Mouse (Mus musculus) adrenal gland, adult 2 months (tissue): ENCODE results near the gene Lsamp. TPM values are rescaled to one million over a fixed set of nuclear protein-coding genes. Genes with fewer than 3 reads are reported as not detected.

ENCODE experiments used
- DNase-seq: peaks from one replicate; pipeline ENCODE4 v3.0.0; 2021
- polyA plus RNA-seq: library from polyadenylated mRNA; depleted of rRNA; stranded (reverse); fragments of >200 nt; gene quantifications from 2 replicates; pipeline ENCODE4 v1.2.3, GENCODE M21; 2012
- total RNA-seq, 2 experiments: library from RNA; stranded (reverse); gene quantifications; 2 replicates each; pipeline ENCODE4 v1.2.3; 2021

Lsamp gene
- total and polyA plus RNA-seq, 3 experiments = 0.79 to 7.0 (median 4.6) TPM

DNA sequence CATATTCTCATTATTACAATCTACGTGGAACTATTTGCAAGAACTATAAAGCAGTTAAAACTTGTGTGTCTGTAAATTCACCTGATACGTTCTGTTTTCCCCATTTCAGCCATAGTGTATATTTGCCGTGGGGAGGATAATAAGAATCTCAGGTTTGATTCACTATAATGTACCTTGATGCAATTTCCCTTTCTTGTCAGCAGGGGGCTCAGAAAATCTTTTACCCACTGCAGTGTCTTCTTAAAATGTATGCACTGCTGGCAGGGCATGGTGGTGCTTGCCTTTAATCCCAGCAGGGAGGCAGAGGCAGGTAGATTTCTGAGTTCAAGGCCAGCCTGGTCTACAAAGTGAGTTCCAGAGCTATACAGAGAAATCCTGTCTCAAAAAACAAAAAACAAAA is 287.7 kb downstream of the Lsamp start:
- no peak for DNase-seq

DNA sequence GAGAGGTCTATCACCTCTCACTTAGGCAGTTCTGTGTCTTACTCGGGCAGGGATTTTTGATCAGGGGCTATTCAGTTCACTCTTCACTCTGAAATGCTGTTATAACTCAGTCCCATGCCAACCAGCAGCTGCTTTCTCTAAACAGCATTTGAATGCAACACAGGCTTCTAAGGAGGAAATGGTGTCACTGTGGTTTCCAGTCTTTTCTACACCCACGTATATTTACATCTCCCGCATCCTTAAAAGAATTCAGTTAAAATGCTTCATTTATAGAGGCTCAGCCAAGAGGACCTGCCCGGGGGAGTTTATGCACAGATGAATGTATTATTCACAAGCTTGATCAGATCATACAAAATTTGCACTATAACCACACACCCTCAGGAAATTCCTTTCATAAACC is 306.0 kb downstream of the Lsamp start:
- DNase-seq = no peak

- DNase-seq = no peak
Measured at GRCm38 (mm10) chr16:40294296-40294882, 310.2 kb downstream of the Lsamp start.

- DNase-seq = no peak
Measured at GRCm38 (mm10) chr16:40295240-40295639, 311.1 kb downstream of the Lsamp start.

DNA sequence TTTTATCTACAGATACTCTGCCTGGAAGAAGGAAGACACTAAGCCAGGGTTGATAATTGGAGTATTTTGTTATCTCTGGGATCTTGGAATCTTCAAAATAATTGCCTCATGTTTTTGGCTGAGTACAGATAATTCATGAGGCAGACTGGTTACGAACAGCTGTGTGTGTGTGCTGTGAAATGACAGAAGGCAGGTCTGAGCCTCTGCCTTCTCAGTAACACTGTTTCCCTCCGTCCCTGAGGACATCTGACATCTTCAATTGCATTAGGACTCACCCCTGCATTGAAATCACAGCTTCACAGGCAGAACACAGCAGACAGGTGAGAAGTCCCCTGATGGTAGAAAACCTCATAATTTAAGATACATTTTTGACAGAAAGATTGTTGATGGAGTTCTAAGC is 323.5 kb downstream of the Lsamp start:
- no peak for DNase-seq

GRCm38 (mm10) chr16:40316199-40316598 is 332.0 kb downstream of the Lsamp start:
- no peak for DNase-seq

- DNase-seq = no peak
Measured at GRCm38 (mm10) chr16:40324811-40325210, 340.6 kb downstream of the Lsamp start.

- DNase-seq = peak; percentile 31
Measured at GRCm38 (mm10) chr16:40328249-40328820, 344.2 kb downstream of the Lsamp start.

- DNase-seq = no peak
Measured at GRCm38 (mm10) chr16:40369677-40370076, 385.5 kb downstream of the Lsamp start.

- no peak for DNase-seq
Measured at GRCm38 (mm10) chr16:40371291-40371690, 387.1 kb downstream of the Lsamp start.

DNA sequence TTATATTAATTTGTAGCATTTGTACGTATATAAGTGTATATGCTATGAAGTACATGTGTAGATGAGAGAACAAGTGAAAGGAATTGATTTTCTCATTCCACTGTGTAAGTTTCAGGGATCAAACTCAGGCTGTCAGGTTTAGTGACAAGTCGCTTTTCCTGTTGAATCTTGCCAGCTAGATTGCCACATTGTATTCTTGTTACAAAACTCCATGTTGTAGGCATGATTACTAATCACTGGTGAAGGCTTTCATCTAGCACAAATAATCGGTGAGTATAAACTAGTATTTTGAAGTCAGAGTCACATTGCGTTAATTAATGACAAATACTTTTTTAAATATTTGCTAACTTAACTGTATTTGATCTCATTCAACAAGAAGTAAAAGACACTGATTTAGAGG is 391.2 kb downstream of the Lsamp start:
- no peak for DNase-seq

GRCm38 (mm10) chr16:40377129-40377799 is 393.1 kb downstream of the Lsamp start:
- no peak for DNase-seq

GRCm38 (mm10) chr16:40392106-40392505 is 407.9 kb downstream of the Lsamp start:
- no peak for DNase-seq

DNA sequence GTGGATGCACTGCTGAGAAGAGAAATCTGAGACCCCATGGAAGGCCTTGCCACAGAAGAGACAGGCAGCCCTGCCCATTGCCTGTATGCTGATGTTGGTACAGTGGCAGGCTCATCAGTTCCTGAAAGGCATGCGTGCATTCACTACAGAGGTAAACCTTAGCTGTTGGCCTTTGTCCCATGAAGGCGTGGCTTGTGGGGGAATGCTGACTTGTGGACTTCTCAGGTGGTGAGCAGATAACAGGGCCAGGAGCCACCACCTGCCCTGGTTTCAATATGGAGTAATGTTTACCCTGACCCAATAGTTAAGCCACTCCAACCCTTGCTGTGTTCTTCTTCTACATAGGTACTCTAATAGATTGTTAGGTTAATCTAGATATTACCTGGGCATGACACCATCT is 415.4 kb downstream of the Lsamp start:
- no peak for DNase-seq

DNA sequence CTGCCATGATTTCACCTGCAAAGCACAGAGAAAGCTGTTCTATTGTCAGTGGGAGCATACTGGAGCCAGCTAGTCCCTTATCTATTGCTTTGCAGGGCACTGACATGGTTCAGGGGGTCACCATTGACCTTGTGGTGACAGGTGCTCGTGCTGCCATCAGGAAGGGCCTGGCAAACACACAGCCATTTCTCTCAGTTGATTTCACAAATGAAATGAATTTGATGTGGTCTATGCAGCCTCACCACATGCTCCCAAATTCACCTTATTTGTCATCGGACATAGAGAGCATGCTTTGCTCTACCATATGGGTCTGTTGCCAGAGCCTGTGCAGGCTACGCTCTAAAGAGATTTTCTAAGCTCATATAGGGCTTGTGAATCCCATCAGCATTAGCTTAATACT is 450.1 kb downstream of the Lsamp start:
- DNase-seq = no peak

- no peak for DNase-seq
Measured at GRCm38 (mm10) chr16:40436415-40436814, 452.3 kb downstream of the Lsamp start.

DNA sequence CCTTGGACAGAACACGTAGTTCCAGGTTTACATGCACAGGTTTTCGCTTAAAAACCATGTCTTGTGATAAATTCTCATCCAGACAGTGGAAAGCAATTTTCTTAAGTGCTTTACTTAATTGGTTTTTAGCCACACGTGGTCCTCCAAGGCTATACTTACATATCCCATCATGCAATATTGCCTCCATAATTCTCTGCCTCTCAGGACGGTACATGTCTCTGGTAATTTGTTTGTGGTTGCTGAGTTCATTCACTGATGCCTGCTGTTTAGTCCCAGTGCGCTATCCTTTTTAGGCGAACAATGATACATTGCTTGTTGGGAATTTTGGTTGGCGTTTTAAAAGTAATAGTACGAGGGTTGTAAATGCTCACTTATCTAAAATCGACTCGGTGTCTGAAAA is 453.7 kb downstream of the Lsamp start:
- DNase-seq = no peak

DNA sequence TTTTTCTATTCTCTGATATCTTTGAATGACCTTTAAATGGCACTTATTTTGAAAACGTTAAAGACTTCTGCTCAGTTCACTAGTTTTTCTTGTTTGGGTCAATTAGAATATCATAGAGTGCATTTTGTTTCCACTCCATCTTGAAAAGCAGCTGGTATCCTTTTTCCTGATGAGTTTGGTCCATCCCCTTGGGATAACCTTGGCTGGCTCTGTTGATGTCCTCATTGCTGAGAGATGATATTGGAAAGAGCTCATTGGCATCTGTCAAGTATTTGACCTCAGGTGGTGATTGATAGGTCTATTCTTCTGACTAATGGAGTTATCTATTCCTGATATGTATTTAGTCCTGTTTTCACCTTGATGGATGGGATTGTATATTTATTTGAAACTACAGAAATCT is 454.7 kb downstream of the Lsamp start:
- no peak for DNase-seq

- DNase-seq = no peak
Measured at GRCm38 (mm10) chr16:40446587-40446986, 462.4 kb downstream of the Lsamp start.

DNA sequence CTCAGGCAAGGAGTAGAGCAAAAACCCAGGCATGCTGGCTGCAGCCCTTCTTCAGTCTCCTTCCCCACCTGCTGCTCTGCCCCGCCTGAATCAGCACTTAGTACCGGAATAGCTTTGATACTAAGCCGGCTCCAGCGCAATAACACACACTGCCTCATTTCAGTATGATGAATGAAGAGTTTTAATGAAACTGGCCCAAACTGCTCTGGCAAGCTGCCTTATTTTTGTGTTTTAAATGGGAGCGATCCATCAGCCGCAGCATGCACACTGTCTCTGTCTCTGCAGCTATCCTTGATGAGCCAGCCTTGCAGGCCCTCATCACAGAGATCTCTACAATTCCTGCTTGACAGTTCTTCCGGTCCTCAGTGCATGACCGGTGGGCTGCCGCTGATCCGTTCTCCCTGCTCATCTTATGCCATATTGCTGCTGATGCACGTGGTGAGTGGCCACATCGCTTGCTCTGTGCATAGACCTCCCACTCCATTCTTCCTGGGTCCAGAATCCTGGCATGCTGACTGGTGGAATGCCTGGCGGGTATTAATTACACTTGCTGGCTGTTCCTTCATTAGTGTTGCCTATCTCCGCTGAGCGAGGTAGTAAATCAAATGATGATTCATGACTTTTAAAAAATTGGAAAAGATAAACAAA is 479.4 kb downstream of the Lsamp start:
- no peak for DNase-seq

- DNase-seq = no peak
Measured at GRCm38 (mm10) chr16:40466596-40466995, 482.4 kb downstream of the Lsamp start.

DNA sequence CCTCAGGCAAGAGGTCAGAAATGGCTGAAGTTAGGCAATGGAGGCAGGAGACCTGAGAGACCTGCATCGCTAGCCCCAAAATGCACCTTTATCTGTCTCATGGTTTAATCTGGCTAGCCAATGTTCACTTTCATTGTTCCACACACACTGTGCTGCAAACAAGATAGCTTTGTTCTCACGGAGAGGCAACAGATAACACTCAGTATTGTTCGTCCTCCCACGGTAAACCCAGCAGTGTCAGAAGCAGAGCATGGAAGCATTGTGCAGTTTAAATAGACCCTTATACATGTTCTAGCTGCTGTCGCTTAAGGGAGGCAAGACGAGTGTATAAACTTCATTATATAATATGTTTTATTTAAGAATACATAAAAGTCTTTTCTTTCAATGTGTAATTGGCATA is 486.8 kb downstream of the Lsamp start:
- no peak for DNase-seq

DNA sequence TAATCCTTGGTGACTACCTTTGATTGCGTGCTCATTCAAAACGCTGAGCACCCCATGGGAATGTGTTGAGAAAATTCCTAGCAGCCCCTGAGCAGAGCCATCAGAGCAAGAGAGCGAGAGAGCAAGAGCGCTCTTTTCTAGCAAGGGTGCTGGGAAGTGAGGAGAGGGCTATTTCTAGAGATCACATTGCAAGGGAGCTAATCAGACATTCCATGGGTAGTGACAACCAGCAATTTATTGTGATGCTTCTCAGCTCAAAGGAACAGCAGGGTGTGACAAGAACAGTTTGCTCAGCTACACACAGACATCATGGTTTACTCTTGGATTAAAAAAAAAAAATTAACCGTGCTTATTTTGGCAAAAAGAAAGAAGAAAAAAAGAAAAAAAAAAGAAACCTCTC is 487.8 kb downstream of the Lsamp start:
- DNase-seq = no peak
